Mouse (Mus musculus) testis, adult 2 months (tissue): ENCODE data around the gene Herpud1. TPM values are rescaled to one million over a fixed set of nuclear protein-coding genes. Genes with fewer than 3 reads are reported as not detected.

Source experiments
- H3K27ac ChIP-seq: fragments of 200-500 bp; 2 replicates; pipeline ENCODE4 v1.5.1; 2012; ENCODE audit warnings: low read depth, low read length; ENCODE audit not compliant: control insufficient read depth, insufficient read depth
- H3K27me3 ChIP-seq: fragments of 200-500 bp; 2 replicates; pipeline ENCODE4 v1.6.1; 2012; ENCODE audit warnings: mild to moderate bottlenecking, low read length, moderate library complexity; ENCODE audit not compliant: control insufficient read depth, insufficient read depth
- H3K36me3 ChIP-seq: fragments of 200-500 bp; 2 replicates; pipeline ENCODE4 v1.6.1; 2012; ENCODE audit warnings: mild to moderate bottlenecking, low read length; ENCODE audit not compliant: control insufficient read depth, insufficient read depth
- H3K4me1 ChIP-seq: fragments of 200-500 bp; 2 replicates; pipeline ENCODE4 v1.6.1; 2012; ENCODE audit warnings: low read length; ENCODE audit not compliant: control insufficient read depth, insufficient read depth
- H3K4me3 ChIP-seq: fragments of 200-500 bp; 2 replicates; pipeline ENCODE4 v1.5.1; 2012; ENCODE audit warnings: low read depth, mild to moderate bottlenecking, low read length, moderate library complexity, mixed read lengths; ENCODE audit not compliant: control insufficient read depth
- CTCF ChIP-seq: fragments of 200-500 bp; IDR thresholded peaks from 2 replicates; pipeline ENCODE4 v1.5.1; 2012; ENCODE audit warnings: low read depth, mild to moderate bottlenecking, inconsistent platforms, low read length, moderate library complexity; ENCODE audit not compliant: control insufficient read depth, insufficient read depth, insufficient replicate concordance
- POLR2A ChIP-seq: fragments of 200-500 bp; IDR thresholded peaks from 2 replicates; pipeline ENCODE4 v1.6.1; 2012; ENCODE audit warnings: low read depth, mild to moderate bottlenecking, inconsistent platforms, low read length, moderate library complexity; ENCODE audit not compliant: control insufficient read depth
- polyA plus RNA-seq: library from polyadenylated mRNA; depleted of rRNA; stranded (reverse); fragments of >200 nt; gene quantifications from 2 replicates; pipeline ENCODE4 v1.2.3, GENCODE M21; 2012

Gene Herpud1
- polyA plus RNA-seq, 1 experiment, result 227 TPM

- no peaks in the 10 kb centered on the region for H3K36me3 ChIP-seq
- TF ChIP-seq POLR2A (no peak), CTCF (no peak)
- H3K4me1 ChIP-seq, result peaks cover 4% of the 10 kb centered on the region; the same call in 1 of the 2 replicates
- no peak overlapping the region for H3K27ac ChIP-seq
- H3K27me3 ChIP-seq, result no peaks in the 10 kb centered on the region
- no peak overlapping the region for H3K4me3 ChIP-seq
Observed at GRCm38 (mm10) chr8:94346264-94346663, 40.0 kb upstream of the Herpud1 start.

- H3K4me3 ChIP-seq, result no peak overlapping the region
- no peaks in the 10 kb centered on the region for H3K36me3 ChIP-seq
- H3K27me3 ChIP-seq, result no peaks in the 10 kb centered on the region
- TF ChIP-seq CTCF (no peak), POLR2A (no peak)
- H3K4me1 ChIP-seq, result peaks cover 4% of the 10 kb centered on the region; the same call in 1 of the 2 replicates
- H3K27ac ChIP-seq, result no peak overlapping the region
Observed at GRCm38 (mm10) chr8:94348425-94348824, 37.8 kb upstream of the Herpud1 start.

- Histone ChIP-seq H3K27ac (no peak overlapping the region), H3K4me3 (no peak overlapping the region), H3K27me3 (no peaks in the 10 kb centered on the region), H3K36me3 (no peaks in the 10 kb centered on the region), H3K4me1 (no peaks in the 10 kb centered on the region)
- TF ChIP-seq CTCF, result no peak
- no peak for TF ChIP-seq POLR2A
Observed at GRCm38 (mm10) chr8:94354069-94354531, 32.1 kb upstream of the Herpud1 start.

GRCm38 (mm10) chr8:94354571-94354970 is 31.7 kb upstream of the Herpud1 start:
- no peak overlapping the region for H3K4me3 ChIP-seq
- H3K4me1 ChIP-seq, result no peaks in the 10 kb centered on the region
- no peak overlapping the region for H3K27ac ChIP-seq
- no peaks in the 10 kb centered on the region for H3K36me3 ChIP-seq
- H3K27me3 ChIP-seq, result no peaks in the 10 kb centered on the region
- TF ChIP-seq CTCF (no peak), POLR2A (no peak)

- no peak overlapping the region for H3K27ac ChIP-seq
- H3K4me3 ChIP-seq, result no peak overlapping the region
- H3K27me3 ChIP-seq, result no peaks in the 10 kb centered on the region
- peaks cover 3% of the 10 kb centered on the region for H3K4me1 ChIP-seq
- H3K36me3 ChIP-seq, result no peaks in the 10 kb centered on the region
- TF ChIP-seq POLR2A, result no peak
- no peak for TF ChIP-seq CTCF
Observed at GRCm38 (mm10) chr8:94357220-94357619, 29.0 kb upstream of the Herpud1 start.

- Histone ChIP-seq H3K36me3 (no peaks in the 10 kb centered on the region), H3K27me3 (no peaks in the 10 kb centered on the region), H3K4me1 (peaks cover 5% of the 10 kb centered on the region), H3K27ac (no peak overlapping the region), H3K4me3 (no peak overlapping the region)
- TF ChIP-seq CTCF (no peak), POLR2A (no peak)
Observed at GRCm38 (mm10) chr8:94358541-94358940, 27.7 kb upstream of the Herpud1 start.

DNA sequence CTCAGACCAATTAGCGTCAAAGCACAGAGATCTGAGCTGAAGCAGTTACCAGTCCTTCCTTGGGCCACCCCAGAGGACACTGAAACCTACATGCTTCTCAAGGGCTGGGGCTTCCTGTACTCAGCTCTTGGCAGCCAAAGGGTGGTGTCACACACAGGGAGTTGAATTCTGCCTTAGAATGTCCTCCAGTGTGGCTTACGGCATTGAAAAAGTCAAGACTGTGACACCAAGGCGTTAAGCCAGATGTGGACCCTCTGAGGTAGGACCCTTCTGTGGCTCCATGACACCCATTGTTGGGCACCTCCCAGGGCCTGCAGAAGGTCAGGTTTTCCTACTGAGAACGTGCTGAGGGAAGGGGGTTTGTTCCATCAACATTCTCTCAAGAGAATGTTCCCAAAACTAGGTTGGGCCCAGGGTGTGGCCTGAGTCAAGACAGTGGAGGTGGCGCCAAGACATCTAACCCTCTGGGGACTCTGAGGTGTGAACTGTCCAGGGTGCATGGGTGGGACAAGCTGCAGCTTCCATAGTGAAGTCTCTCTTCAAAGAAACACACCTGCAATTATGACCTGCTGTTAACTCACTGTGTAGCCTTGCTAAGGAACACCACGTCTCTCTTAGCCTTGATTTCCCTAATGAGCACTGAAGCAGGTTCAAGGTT is 24.3 kb upstream of the Herpud1 start:
- no peaks in the 10 kb centered on the region for H3K27me3 ChIP-seq
- peaks cover 5% of the 10 kb centered on the region for H3K4me1 ChIP-seq
- H3K36me3 ChIP-seq, result no peaks in the 10 kb centered on the region
- H3K4me3 ChIP-seq, result peak overlapping the region; percentile 10; the same call in 1 of the 2 replicates
- TF ChIP-seq POLR2A, result no peak
- peak overlapping the region; percentile 36; the same call in 1 of the 2 replicates for H3K27ac ChIP-seq

- TF ChIP-seq POLR2A (no peak), CTCF (no peak)
- H3K27me3 ChIP-seq, result no peaks in the 10 kb centered on the region
- peaks cover 5% of the 10 kb centered on the region for H3K4me1 ChIP-seq
- H3K27ac ChIP-seq, result peak overlapping the region; percentile 73
- H3K4me3 ChIP-seq, result no peak overlapping the region
- H3K36me3 ChIP-seq, result no peaks in the 10 kb centered on the region
Observed at GRCm38 (mm10) chr8:94362607-94363239, 23.5 kb upstream of the Herpud1 start.
